Mouse (Mus musculus): Measurements from ENCODE around the gene Wdr92. TPM values are rescaled to one million over a fixed set of nuclear protein-coding genes. Genes with fewer than 3 reads are reported as not detected.
"Not testable (repeated sequence)": the region's sequence is repeated elsewhere in the genome, so short reads cannot be mapped to it uniquely, and the experiment has no call there.

Wdr92 gene
- total RNA-seq, 2 experiments from 2014 or later, result 13.7 to 14.6 TPM

DNA sequence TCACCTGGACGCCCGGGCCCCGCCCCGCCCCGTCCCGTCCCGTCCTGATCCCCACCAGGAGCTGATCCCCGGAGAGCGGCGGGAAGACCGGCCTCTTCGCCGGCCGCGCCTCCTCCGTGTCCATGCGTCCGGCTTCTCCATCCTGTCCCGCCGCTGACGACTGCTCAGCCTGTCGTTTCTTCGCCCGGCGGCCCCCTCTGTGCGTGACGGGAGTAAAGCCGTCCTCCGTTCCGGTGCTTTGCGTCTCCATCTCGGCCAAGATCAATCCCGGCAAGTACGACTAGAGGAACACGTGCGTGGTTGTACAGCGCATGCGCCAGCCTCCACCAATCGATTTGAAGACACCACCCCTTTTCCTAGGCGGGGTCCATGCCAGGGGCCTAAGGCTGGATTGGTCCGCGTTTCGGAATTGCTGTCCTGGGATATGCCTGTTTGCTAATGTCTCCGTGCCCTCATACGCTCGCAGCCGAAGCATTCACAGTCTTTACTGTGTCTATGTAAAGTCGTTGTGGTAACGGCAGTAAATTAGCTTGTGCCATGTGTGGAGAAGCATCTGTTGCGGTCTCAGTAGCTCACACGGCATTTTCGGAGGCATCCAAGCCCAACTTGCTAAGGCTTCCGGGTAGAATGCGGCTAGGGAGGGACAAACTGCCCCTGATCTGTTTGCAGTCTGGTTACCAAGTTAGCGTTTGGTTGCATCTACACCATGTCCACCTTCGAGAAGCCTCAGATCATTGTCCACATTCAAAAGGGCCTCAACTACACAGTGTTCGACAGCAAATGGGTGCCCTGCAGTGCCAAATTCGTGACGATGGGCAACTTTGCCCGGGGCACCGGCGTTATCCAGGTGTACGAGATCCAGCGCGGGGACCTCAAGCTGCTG is 29.6 kb downstream of the Wdr92 start, which contains the start of gene Pno1:
TSS of gene Pno1 (minus strand) at position 311 of the 883 bp plus-strand sequence.
- peak; percentile 96 for DNase-seq

DNA sequence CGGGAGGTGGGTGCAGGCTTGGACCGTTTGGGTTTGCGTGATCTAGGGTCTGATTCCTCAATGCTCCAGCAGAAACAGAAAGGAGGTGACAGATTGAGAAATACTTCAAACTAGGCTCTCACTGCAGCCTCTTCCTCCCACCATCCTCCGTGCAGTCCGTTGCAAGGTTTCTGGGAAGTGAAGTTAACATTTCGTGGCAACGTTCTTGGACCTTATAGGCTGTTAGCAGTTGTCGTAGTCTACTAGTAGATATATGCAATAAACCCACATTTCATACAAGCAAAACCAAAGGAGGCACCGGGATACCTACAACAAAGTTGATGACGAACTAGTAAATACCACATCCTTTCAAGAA is 30.2 kb downstream of the Wdr92 start:
- DNase-seq, result no peak

DNA sequence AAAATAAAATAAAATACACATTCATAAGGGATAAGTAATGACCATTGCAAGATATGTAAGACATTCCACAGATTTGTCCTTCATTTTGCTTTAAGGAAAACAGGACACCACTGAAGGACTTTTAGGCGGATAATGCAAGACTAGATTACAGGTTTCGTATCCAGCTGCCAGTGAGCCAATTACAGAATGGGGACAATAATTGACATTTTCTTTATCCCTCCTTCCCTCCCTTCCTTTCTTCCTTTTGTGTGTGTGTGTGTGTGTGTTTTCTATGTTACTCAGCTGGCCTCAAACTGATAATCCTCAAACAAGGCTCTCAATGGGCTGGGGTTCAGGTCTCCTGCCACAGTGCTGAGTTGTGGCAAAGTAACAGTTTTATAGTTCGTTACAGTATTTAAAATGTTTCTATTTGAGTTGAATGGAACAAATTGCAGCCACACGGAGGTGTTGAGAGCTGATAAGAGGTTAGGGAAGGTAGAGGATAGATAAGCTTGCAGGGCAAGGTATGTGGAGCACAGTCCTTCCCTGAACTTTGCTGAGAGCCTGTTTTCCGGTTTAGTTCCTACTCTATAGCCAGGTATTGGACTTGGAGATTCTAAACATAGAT is 31.1 kb downstream of the Wdr92 start:
- no peak for DNase-seq

DNA sequence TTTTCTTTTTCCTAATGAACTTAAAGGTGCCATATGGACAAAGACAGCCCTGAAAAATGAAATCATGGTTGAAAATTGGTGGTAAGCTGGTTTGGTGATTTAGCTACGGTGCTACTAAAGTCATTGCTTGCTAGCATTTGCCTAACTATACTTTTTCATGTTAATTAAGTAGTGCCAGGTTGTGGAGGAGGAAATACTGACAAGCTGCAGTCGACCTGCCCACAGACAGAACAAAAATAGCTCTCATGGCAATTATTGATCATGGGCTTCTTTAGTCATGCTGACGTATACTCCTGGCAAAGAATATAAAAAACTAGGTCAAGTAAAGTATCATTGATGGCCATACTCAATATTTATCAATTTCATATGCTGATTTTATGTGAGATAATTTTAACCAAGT is 33.6 kb downstream of the Wdr92 start:
- DNase-seq, result no peak

DNA sequence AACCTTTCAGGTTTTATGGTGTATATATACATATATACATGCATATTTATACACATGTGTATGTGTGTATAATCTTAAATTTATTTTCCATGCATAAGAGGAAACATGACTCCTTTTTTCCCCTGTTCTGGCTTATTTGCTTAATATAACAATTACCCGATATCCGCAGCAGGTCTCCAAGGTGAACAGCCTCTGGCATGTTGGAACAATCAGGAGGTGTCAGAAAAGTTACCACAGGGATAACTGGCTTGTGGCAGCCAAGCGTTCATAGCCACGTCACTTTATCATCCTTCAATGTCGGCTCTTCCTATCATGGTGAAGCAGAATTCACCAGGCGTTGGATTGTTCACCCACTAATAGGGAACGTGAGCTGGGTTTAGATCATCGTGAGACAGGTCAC is 39.2 kb downstream of the Wdr92 start:
- no peak for DNase-seq

DNA sequence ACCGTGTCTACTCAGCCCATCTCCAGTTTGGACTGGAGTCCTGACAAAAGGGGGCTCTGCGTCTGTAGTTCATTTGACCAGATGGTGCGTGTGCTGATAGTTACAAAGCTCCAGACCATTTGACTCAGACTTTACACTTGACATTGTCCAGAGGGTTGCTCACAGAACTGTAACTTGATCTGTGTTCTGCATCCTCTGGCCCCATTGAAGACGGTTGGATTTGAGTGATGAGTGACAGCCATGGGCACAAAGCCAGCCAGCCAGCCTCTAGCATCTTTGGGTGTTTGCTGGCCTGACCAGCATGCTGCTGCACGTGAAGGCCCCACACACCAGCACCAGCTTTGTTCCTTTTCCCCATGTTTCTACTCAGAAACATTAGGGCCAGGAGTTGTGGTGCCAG is 50.9 kb downstream of the Wdr92 start:
- DNase-seq, result no peak

DNA sequence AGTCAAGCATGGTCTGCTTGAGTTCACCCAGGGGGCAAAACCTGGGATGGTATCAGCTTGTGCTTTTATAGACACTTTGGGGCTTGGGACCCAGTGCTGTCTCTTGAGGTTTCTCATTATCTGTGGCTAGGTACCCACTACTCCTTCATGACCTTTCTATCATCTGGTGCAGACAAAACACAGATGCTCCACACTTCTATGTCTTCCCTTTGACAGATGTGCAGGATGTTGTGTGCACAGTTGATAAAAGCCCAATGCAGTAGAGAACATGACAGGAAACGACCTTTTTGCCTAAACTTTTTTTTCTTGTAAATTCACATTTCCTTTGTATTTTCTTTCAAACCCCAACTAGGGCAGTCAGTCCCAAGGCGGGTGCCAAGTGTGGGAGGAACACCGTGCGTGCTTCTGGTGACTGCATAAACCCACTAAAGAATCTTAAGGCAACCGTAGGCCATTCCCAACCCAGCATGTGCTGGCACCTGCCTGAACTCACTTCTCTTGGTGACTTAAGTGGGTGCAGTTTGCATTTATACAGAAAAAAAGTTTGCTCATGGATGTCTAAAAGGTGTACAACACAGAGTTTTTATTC is 54.6 kb downstream of the Wdr92 start:
- no peak for DNase-seq

DNA sequence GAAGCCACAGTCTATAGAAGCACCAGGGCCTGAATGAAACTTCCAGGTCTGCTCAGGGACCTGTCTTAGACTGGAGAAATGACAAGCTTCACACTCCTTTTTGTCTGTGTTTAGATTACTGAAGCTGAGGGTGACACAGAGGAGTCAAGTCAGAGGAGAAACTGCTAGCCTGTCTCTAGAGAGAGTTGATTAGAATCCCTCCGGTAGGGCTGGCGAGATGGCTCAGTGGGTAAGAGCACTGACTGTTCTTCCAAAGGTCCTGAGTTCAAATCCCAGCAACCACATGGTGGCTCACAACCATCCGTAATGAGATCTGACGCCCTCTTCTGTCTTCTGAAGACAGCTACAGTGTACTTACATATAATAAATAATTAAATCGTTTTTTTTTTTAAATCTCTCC is 56.7 kb downstream of the Wdr92 start:
- DNase-seq, result not testable (repeated sequence)

DNA sequence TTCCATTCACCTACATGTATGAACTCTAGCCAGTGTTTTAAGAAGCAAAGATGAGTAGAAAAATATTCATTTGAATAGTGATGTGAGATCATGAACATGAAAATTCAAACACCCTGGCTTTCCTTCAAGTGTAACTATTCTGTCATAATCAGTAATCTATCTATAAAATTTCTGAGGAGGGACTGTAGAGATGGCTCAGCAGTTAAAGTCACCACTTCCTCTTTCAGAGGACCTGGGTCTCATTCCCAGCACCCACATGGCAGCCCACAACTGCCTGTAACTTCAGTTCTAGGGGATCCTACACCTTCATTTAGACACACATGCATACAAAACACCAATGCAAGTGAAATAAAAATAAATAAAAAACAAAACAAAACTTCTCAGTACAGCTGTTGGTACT is 66.8 kb downstream of the Wdr92 start:
- no peak for DNase-seq

DNA sequence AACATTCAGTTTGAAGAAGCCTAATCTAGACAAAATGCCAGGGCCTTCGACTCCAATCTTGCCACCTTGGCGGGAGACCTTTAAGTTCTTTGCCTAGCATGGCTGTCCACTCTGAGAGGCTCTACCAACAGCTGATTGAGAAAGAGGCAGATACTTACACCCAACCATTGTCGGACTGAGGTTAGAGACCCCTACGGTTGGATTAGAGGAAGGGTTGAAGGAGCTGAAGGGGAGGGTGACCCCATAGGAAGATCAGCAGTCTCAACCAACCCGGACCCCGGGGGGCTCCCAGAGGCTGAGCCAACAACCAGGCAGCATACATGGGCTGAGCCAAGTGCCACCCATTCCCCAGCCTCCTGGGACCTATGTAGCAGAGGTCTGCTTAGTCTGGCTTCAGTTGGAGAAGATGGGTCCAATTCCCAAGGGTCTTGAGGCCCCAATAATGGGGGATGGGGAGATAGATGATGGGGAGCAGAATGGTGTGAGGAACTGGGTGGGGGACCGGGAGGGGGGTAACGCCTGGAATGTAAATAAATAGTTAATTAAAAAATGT is 75.0 kb downstream of the Wdr92 start:
- peak; percentile 15 for DNase-seq

DNA sequence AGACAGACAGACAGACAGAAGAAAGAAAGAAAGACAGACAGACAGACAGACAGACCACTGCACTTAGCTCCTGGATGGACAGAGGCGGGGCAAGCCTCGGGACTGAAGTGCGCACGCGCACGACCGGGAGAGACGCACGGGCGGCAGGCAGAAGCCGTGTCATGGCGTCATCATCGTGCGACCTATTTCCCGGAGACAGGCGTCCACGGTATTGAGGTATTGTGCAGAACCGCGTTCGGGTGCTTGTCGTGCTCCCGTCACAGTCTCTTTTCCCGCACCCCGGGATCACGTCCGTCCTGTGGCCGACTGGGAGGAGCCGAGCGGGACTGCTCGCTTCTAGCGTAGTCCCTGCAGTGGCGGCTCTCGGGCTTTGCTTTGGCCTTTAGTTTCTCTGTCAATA is 75.5 kb downstream of the Wdr92 start, which contains the start of gene C1d:
TSS of gene C1d (plus strand) at position 137 of the 400 bp plus-strand sequence.
- DNase-seq, result peak; percentile 97

DNA sequence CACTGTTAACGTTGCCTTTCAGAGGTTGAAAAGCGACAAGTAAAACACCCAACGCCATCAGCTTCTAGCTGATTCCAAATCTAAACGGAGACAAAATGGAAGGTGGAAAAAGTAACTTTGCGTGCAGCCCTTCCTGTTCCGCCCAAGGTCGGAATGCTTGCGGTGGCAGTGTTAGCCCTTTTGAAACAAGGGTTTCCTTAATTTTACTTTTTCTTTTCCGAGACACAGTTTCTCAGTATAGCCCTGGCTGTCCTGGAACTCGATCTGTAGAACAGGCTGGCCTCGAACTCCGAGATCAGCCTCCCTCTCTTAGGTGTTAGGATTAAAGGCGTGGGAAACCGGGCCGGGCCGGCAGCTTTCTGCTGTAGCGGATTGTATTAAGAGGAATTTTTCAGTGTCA is 76.0 kb downstream of the Wdr92 start:
- DNase-seq, result peak; percentile 51

DNA sequence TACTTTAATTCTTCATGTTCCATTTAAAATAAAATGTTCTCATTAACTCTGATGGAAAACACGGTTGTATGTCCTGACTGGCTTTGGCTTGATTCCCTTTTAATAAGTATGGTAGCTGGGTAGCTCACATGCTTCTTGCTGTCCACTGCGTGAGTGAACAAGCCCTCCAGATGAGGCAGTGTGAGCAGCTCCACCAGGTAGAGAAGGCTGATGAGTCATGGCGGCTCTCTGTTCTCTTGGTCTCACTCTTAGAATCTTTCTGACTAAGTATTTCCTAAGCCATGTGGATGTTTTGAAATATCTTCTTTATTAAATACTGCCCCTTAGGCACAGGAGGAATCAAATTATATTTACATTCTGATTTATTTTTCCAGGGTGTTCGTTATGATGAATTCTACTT is 85.3 kb downstream of the Wdr92 start:
- DNase-seq, result no peak

DNA sequence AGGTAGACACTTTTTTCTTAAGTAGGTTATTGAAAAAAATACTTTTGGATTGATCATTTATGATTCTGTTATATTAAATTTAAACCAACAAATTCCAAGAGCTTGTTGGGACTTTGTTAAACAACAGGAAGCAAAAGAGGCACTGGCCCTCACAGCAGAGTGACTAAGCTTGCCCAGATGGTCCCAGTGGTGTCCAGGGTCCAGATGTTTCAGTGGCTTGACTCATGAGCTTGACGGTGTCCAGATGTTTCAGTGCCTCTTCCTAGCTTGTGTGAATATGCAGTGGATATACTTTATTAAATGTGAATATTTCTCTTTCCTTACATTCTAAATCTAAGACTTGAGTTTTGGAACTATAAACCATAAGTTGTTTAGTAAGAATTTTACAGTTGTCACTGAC is 86.9 kb downstream of the Wdr92 start:
- DNase-seq, result no peak

DNA sequence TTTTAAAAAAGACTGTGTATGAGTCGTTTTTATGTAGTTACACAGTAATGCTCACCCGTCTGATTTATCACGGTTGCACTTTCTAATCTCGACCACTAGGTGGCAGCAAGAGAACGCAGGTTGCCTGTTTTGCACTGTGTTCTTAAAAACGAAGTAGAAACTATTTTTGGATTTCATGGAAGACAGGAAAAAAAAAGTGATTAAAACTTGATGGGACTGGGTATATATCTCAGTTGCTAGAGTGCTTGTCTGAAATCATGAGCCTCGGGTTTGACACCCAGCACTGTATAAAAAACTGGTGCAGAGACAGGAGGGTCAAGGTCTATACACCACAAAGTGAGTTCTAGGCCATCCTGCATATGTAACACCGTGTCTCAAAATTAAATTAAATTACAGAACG is 98.1 kb downstream of the Wdr92 start:
- peak; percentile 59 for DNase-seq

Other genes with a start within 250 kb of the Wdr92 start
- gene Fbxo48, start 230.7 kb upstream of the Wdr92 start, total RNA-seq (2021), result 1 to 10 TPM; 1.3 to 2.1 TPM
- gene Cnrip1, start 130.5 kb upstream of the Wdr92 start, total RNA-seq (2021), result 10 to 100 TPM; 16.1 to 22.2 TPM
- gene Plek, start 129.7 kb upstream of the Wdr92 start, total RNA-seq (2021), result 1 to 10 TPM; 4.8 to 5.4 TPM
- gene Ppp3r1, start 22.8 kb upstream of the Wdr92 start, total RNA-seq (2021), result 10 to 100 TPM; 89.5 to 97.4 TPM
- 10 to 100 TPM; 35.0 to 38.5 TPM for gene Pno1, start 29.5 kb downstream of the Wdr92 start, total RNA-seq (2021)
- 10 to 100 TPM; 54.5 to 63.3 TPM for gene C1d, start 75.5 kb downstream of the Wdr92 start, total RNA-seq (2021)